Mouse (Mus musculus) WW6 (cell line): ENCODE results near the gene Hsd17b3.

ENCODE experiments used
- DNase-seq: peaks from one replicate; pipeline ENCODE4 v3.0.0-alpha.2; 2013; ENCODE audit warnings: low read depth, low spot score

Hsd17b3 gene

GRCm38 (mm10) chr13:64020902-64021311 lies 68.1 kb downstream of the Hsd17b3 start:
- no peak for DNase-seq

GRCm38 (mm10) chr13:64018586-64019141 lies 70.4 kb downstream of the Hsd17b3 start:
- DNase-seq: no peak

- DNase-seq: no peak
These were observed 73.0 kb downstream of the Hsd17b3 start for GRCm38 (mm10) chr13:64016048-64016447.

GRCm38 (mm10) chr13:64011157-64011556 lies 77.9 kb downstream of the Hsd17b3 start:
- no peak for DNase-seq
